Mouse (Mus musculus) embryonic facial prominence, embryonic 15.5 days (tissue): ENCODE measurements at regions not wholly inside any gene's neighbourhood (a gene's known extent, or its start where the extent isn't known, plus 50 kb on each side); places are given as distances from the start of the nearest gene placed in this dataset.

ENCODE experiments used
- ATAC-seq: fragments of 200-750 bp; cut with Nextera tagmentation; 2 replicates; pipeline ENCODE4 v1.8.0; 2017; ENCODE audit warnings: low read depth, moderate TSS enrichment; ENCODE audit not compliant: insufficient number of reproducible peaks, low FRiP score, low TSS enrichment
- H3K27ac ChIP-seq: fragments of 300-500 bp; sonication (generic); replicated peaks from 2 replicates; pipeline ENCODE4 v1.5.1; 2015; ENCODE audit warnings: mild to moderate bottlenecking, inconsistent platforms
- H3K27me3 ChIP-seq: fragments of 300-500 bp; sonication (generic); 2 replicates; pipeline ENCODE4 v1.6.1; 2015; ENCODE audit warnings: inconsistent platforms
- H3K36me3 ChIP-seq: fragments of 300-500 bp; sonication (generic); 2 replicates; pipeline ENCODE4 v1.6.1; 2015; ENCODE audit warnings: mild to moderate bottlenecking, inconsistent platforms
- H3K4me1 ChIP-seq: fragments of 300-500 bp; sonication (generic); 2 replicates; pipeline ENCODE4 v1.6.1; 2015; ENCODE audit warnings: inconsistent platforms
- H3K4me2 ChIP-seq: fragments of 300-500 bp; sonication (generic); replicated peaks from 2 replicates; pipeline ENCODE4 v1.6.1; 2015; ENCODE audit warnings: mild to moderate bottlenecking, inconsistent platforms
- H3K4me3 ChIP-seq: fragments of 300-500 bp; sonication (generic); replicated peaks from 2 replicates; pipeline ENCODE4 v1.5.1; 2015; ENCODE audit warnings: mild to moderate bottlenecking, inconsistent platforms
- H3K9ac ChIP-seq: fragments of 300-500 bp; sonication (generic); 2 replicates; pipeline ENCODE4 v1.6.1; 2015; ENCODE audit warnings: inconsistent platforms
- H3K9me3 ChIP-seq: fragments of 300-500 bp; sonication (generic); replicated peaks from 2 replicates; pipeline ENCODE4 v1.6.1; 2016; ENCODE audit warnings: inconsistent platforms
- WGBS: fragments of 180-500 bp; shearing (Covaris S2); methylation state at CpG from one replicate; pipeline ENCODE4 v1.1.7; 2015; 5-methylcytosine and 5-hydroxymethylcytosine counted together

GRCm38 (mm10) chr2:145081926-145082325, 85.6 kb upstream of the Slc24a3 start:
- H3K36me3 ChIP-seq, result no peaks in the 10 kb centered on the region
- no peak overlapping the region for H3K4me2 ChIP-seq
- H3K27ac ChIP-seq, result no peak overlapping the region
- no peaks in the 10 kb centered on the region for H3K4me1 ChIP-seq
- no peak for ATAC-seq
- no peaks in the 10 kb centered on the region for H3K27me3 ChIP-seq
- no peak overlapping the region for H3K9ac ChIP-seq
- WGBS, result 78% methylated on average over 2 of the region's 2 CpGs
- H3K9me3 ChIP-seq, result no peaks in the 10 kb centered on the region
- H3K4me3 ChIP-seq, result no peak overlapping the region

GRCm38 (mm10) chr2:145084621-145085020, 82.9 kb upstream of the Slc24a3 start:
- Histone ChIP-seq H3K9ac (no peak overlapping the region), H3K9me3 (no peaks in the 10 kb centered on the region), H3K27ac (no peak overlapping the region), H3K4me3 (no peak overlapping the region), H3K36me3 (no peaks in the 10 kb centered on the region), H3K4me2 (no peak overlapping the region), H3K27me3 (no peaks in the 10 kb centered on the region), H3K4me1 (no peaks in the 10 kb centered on the region)
- 41% methylated on average over 2 of the region's 2 CpGs for WGBS
- no peak for ATAC-seq

GRCm38 (mm10) chr2:145086118-145086517, 81.4 kb upstream of the Slc24a3 start:
- Histone ChIP-seq H3K27ac (no peak overlapping the region), H3K4me3 (no peak overlapping the region), H3K36me3 (no peaks in the 10 kb centered on the region), H3K27me3 (no peaks in the 10 kb centered on the region), H3K9ac (no peak overlapping the region), H3K4me1 (no peaks in the 10 kb centered on the region), H3K4me2 (no peak overlapping the region), H3K9me3 (no peaks in the 10 kb centered on the region)
- 16% methylated on average over 5 of the region's 5 CpGs for WGBS
- ATAC-seq, result peak; percentile 54

- WGBS, result 87% methylated on average over 2 of the region's 2 CpGs
- no peak for ATAC-seq
- H3K9me3 ChIP-seq, result no peaks in the 10 kb centered on the region
Observed at GRCm38 (mm10) chr2:145103295-145103694, 64.3 kb upstream of the Slc24a3 start.

GRCm38 (mm10) chr2:145111615-145112014, 55.9 kb upstream of the Slc24a3 start:
- no peaks in the 10 kb centered on the region for H3K36me3 ChIP-seq
- H3K9me3 ChIP-seq, result no peaks in the 10 kb centered on the region
- no peak overlapping the region for H3K9ac ChIP-seq
- no peak for ATAC-seq
- no peak overlapping the region for H3K4me2 ChIP-seq
- no peak overlapping the region for H3K4me3 ChIP-seq
- no peaks in the 10 kb centered on the region for H3K27me3 ChIP-seq
- H3K4me1 ChIP-seq, result no peaks in the 10 kb centered on the region; the same call in 1 of the 2 replicates
- 59% methylated on average over 1 of the region's 1 CpGs for WGBS
- H3K27ac ChIP-seq, result no peak overlapping the region

More at GRCm38 (mm10) chr2:145103295-145103694, 64.3 kb upstream of the Slc24a3 start:
- H3K4me2 ChIP-seq, result no peak overlapping the region
- H3K4me1 ChIP-seq, result no peaks in the 10 kb centered on the region; the same call in 1 of the 2 replicates
- no peak overlapping the region for H3K4me3 ChIP-seq
- no peak overlapping the region for H3K9ac ChIP-seq
- no peak overlapping the region for H3K27ac ChIP-seq
- H3K27me3 ChIP-seq, result no peaks in the 10 kb centered on the region
- no peaks in the 10 kb centered on the region for H3K36me3 ChIP-seq

- Histone ChIP-seq H3K9ac (no peak overlapping the region), H3K36me3 (no peaks in the 10 kb centered on the region), H3K4me2 (no peak overlapping the region), H3K4me1 (no peaks in the 10 kb centered on the region), H3K27me3 (no peaks in the 10 kb centered on the region), H3K27ac (no peak overlapping the region), H3K9me3 (no peaks in the 10 kb centered on the region), H3K4me3 (no peak overlapping the region)
- WGBS, result 94% methylated on average over 3 of the region's 3 CpGs
- ATAC-seq, result no peak
Observed at GRCm38 (mm10) chr2:145115043-145115442, 52.5 kb upstream of the Slc24a3 start.
